Mouse (Mus musculus): ENCODE results near the gene Fars2.

DNA sequence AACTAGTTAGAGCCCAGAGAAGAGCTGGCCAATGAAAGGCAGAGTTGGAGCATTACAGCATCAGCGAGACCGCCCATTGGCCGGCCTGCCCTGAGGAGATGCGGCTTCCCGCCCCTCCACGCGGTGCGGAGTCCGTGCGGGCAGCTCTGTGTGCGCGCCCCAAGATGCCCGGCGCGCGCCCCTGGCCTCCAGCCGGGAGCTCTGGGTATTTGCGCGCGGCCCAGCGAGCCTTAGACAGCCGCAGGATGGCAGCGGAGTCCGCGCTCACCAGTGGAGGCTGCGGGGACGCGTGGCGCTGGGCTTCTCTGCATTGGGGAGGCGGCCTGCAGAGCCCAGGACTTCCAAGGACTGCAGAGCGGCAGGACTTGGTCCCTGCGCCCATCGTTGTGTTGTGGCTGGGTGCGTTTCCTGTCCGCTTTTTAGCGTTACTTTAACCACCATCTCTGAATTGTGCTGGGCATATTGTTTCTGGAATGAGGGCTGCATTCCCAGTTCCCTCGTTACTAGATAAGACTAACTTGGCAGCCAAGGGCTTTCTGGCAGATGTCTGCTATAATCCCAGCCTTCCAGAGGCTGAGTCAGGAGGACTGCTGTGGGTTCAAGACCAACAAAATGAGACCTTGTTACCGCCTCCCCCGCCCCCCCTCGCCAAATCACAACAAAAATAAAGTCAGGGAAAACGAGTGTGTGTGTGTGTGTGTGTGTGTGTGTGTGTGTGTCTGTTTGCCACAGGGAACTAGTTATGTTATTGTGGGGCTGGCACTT is 461.5 kb downstream of the Fars2 start:
- TF ChIP-seq POLR2A (IDR thresholded peaks at IDR 0.05; ENCODE audit: control insufficient read depth, low read depth, low read length) (no peak), CTCF (IDR thresholded peaks at IDR 0.05; ENCODE audit: control insufficient read depth, insufficient read depth, insufficient replicate concordance, low read depth, low read length) (no peak)

Data from testis, adult 2 months (tissue).